Mouse (Mus musculus) telencephalon, adult 2 months (tissue): ENCODE data around the gene Ran.

Source experiments
- DNase-seq: peaks from one replicate; pipeline ENCODE4 v3.0.0-alpha.2; 2011; ENCODE audit warnings: low read depth, low spot score

Ran gene

DNA sequence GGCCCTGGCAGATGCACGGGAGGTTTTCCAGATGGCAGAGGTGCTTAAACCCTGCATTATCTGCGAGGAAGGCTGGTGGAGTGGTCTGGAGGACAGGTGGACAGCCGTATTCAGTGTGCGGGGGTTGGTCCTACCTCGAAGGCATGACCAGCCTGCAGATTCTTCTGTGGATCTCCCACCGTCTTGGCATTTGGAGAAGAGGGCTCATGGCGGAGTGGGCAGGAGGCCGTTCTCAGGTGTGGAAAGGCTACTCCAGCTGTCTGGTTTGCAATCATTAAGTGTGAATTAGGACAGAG lies 43.9 kb downstream of the Ran start:
- DNase-seq: no peak

DNA sequence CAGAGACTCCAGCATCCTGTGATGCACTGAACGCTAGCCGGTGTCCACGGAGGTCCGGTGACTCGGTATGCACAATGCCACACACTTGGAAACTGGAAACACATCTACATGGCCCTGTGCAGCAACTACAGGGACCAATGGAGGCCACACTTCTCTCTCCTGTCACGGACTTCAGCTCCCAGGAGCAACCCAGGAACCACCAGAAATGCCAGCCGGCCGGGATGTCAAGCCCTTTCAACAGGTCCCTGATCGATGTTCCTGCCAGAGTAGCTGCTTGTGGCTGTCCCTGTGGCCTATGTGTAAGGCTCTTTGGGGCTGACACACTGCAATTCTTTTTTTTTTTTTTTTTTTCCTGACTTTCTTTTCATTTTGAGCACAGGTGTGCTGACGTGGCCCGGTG lies 44.3 kb downstream of the Ran start:
- DNase-seq: no peak

DNA sequence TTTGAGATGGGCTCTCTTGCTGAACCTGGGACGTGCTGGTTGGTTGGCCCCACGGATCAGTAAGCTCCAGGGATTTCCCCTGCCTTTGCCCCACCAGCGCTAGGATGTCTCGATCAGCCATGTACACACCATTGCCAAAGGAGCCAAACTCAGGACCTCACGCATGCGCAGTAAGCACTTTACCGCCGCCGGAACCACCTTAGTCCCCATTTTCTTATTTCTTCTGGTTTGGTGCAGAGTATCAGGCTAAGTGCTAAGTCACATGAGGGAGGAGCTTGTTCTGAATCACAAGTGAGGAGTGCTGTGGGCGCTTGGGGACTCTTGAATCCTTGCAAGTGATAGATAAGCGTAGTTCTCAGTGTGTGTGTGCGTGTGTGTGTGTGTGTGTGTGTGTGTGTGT lies 45.4 kb downstream of the Ran start:
- no peak for DNase-seq

DNA sequence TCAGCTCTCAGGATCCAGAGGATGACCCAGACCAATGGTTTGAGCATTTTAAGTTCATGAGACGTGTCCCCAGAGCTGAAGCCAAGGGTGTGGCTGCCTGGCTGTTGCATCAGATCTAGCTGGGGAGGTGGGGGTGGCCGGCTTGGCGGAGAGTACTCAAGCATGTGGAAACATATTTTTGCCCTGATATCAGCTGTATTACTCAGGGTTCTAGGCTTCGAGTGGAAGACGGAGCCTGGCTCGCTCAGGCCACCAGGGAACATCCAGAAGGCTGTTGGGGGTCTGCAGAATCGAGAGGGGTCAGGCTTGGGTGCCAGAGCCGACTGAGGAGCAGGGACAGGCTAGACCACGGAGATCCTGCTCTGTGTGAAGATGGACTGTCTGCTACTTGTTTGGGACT lies 46.1 kb downstream of the Ran start:
- DNase-seq: no peak

DNA sequence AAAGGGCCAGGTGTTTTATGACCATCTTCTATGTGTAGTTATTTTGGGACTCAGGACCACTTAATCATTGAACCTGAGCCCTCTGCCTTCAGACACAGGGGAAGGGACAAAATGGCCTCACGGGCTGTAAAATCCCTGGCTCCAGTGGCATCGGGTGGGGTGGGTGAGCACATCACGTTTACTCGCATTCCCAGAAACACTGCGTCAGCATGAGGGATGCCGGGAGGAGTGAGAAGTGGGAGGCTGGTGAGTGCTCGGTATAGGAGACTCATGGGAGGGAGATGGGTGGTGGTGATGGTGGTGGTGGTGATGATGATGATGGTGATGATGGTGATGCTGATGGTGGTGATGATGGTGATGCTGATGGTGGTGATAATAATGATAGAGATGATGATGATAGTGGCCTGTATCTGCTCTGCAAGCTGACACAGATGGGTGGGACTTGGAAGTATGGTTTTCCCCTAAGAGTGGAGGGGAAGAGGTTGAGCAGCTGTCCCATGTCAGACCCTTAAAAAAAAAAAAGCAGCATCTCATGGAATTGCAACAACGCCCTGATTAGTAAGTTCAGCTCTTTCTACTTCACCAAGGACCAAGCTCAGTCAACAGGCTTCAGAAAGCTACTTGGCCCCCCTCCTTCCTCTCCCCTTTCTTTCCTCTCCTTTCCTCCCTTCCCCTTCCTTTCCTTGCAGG lies 46.8 kb downstream of the Ran start:
- no peak for DNase-seq

DNA sequence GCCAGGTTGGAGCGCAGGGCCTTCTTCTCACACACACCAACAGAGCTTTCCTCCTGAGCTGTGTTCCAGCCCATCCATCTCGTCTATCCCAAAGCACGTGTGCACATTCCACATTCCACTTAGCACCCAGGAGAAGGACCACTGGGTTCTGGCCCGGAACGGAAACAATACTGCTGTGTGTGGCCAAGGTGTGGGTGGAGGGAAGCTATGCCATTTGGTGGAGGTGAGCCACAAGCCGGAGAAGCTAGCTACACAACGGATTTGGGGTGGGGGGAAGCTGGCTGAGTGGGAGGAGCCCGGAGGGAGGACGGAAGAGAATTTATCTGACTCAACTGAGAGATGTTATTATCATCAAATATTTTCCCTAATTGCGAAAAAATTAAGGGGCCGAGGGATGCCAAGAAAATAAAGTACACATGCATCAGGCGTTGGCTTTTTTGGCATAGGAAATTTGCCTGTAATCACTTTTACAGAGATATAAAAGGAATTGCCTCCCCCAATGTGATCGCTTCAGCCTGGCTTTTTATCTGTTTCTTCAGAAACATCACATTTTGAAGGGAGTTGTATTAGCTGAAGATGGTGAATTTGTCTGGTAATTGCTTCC lies 47.5 kb downstream of the Ran start:
- no peak for DNase-seq

DNA sequence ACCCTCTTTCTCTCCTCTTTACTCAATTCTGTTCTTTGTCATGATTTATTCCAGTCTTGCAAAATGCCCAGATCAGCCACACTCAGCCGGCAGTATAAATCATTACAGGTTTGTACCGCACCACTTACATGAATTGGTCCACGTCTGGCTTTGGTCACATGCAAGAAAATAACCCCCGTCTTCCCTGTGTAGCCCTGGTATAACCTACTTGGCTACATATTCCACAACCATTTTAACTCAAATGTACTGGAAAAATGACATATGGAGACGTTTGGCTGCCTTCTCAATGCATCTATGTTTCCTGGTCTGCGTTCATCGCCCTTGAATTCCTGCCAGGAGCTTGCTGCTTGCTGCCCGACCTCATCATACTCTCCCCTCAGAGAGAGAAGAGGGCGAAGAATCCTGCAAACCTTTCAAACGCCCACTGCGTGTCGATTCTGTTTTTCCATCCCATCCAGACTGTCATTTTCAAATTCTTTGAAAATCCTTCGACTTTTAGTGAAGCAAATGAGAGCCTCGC lies 52.0 kb downstream of the Ran start:
- DNase-seq: no peak

DNA sequence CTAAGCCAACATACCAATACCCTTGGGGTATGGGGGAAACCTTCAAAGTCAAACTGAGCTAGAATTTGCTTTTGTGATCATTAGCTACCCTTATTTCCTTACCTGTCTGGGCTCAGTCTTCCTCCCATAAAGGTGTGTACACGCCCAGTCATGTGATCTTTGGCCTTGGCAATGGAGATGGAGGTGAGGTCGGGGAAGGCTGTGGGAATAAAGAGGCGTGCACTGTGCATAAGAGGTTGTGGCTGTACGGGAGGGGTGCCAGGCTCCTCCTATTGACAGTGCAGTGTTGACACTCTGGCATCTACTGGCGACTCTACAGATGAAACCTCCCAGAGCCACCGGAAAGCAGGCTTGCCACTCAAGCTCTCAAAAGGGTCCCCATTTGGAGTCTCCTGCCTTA lies 53.5 kb downstream of the Ran start:
- no peak for DNase-seq
